Mouse (Mus musculus): ENCODE data around the gene Zdhhc3. TPM values are rescaled to one million over a fixed set of nuclear protein-coding genes. Genes with fewer than 3 reads are reported as not detected.

Gene Zdhhc3
- 72.9 and 148 TPM in 2 replicates for polyA plus RNA-seq (2012; rRNA removed)

- Histone ChIP-seq H3K4me3 (ENCODE audit: extremely low read depth, insufficient read depth, insufficient read length) (peak within 1 kb of the TSS; percentile 95), H3K4me1 (ENCODE audit: control insufficient read depth, insufficient read depth, insufficient read length) (peaks cover 8% of the 10 kb centered on the region), H3K27me3 (ENCODE audit: control insufficient read depth, insufficient read depth, low read length) (no peaks in the 10 kb centered on the region), H3K36me3 (ENCODE audit: control insufficient read depth, insufficient read depth, low read length) (0 out of 2 replicates have a peak, but pooled peaks cover 1% of the 10 kb centered on the region), H3K27ac (ENCODE audit: insufficient read depth, low read length) (peak within 1 kb of the TSS; percentile 78)
- TF ChIP-seq CTCF (IDR thresholded peaks at IDR 0.05; ENCODE audit: extremely low read depth, insufficient read depth, insufficient read length, insufficient replicate concordance) (no peak), POLR2A (IDR thresholded peaks at IDR 0.05; ENCODE audit: low read depth, low read length) (peak; percentile 75)
- DNase-seq (ENCODE audit: low read depth in 1 of 2, low spot score in 2 of 2) = peak; percentile 65 to 74
- WGBS = under 1% methylated on average over 78 of the region's 79 CpGs
Measured at GRCm38 (mm10) chr9:123112805-123113521, at the start of gene Zdhhc3, which contains the start of gene Exosc7. Gene Zdhhc3 (minus strand): TSS chr9:123113205. Gene Exosc7 (plus strand): TSS chr9:123113215.

GRCm38 (mm10) chr9:123161792-123162191 is 48.8 kb upstream of the Zdhhc3 start:
- DNase-seq (ENCODE audit: low read depth in 1 of 2, low spot score in 2 of 2) = no peak
- H3K4me1 ChIP-seq (ENCODE audit: control insufficient read depth, insufficient read depth, insufficient read length) = no peaks in the 10 kb centered on the region; the same call in 1 of the 2 replicates
- TF ChIP-seq POLR2A (IDR thresholded peaks at IDR 0.05; ENCODE audit: low read depth, low read length) (no peak), CTCF (IDR thresholded peaks at IDR 0.05; ENCODE audit: extremely low read depth, insufficient read depth, insufficient read length, insufficient replicate concordance) (no peak)

GRCm38 (mm10) chr9:123159330-123159729 is 46.3 kb upstream of the Zdhhc3 start:
- H3K4me3 ChIP-seq (ENCODE audit: extremely low read depth, insufficient read depth, insufficient read length) = no peak overlapping the region
- no peak for TF ChIP-seq CTCF (IDR thresholded peaks at IDR 0.05; ENCODE audit: extremely low read depth, insufficient read depth, insufficient read length, insufficient replicate concordance)
- TF ChIP-seq POLR2A (IDR thresholded peaks at IDR 0.05; ENCODE audit: low read depth, low read length) = no peak
- no peaks in the 10 kb centered on the region for H3K27me3 ChIP-seq (ENCODE audit: control insufficient read depth, insufficient read depth, low read length)
- H3K4me1 ChIP-seq (ENCODE audit: control insufficient read depth, insufficient read depth, insufficient read length) = no peaks in the 10 kb centered on the region; the same call in 1 of the 2 replicates
- no peak overlapping the region for H3K27ac ChIP-seq (ENCODE audit: insufficient read depth, low read length)
- H3K36me3 ChIP-seq (ENCODE audit: control insufficient read depth, insufficient read depth, low read length) = no peaks in the 10 kb centered on the region
- WGBS = 60% methylated on average over 7 of the region's 7 CpGs
- DNase-seq (ENCODE audit: low read depth in 1 of 2, low spot score in 2 of 2) = peak in 1 of 2 experiments; percentile 19

More at GRCm38 (mm10) chr9:123161792-123162191, 48.8 kb upstream of the Zdhhc3 start:
- WGBS = 79% methylated on average over 2 of the region's 2 CpGs
- Histone ChIP-seq H3K27me3 (ENCODE audit: control insufficient read depth, insufficient read depth, low read length) (no peaks in the 10 kb centered on the region), H3K27ac (ENCODE audit: insufficient read depth, low read length) (no peak overlapping the region), H3K36me3 (ENCODE audit: control insufficient read depth, insufficient read depth, low read length) (no peaks in the 10 kb centered on the region), H3K4me3 (ENCODE audit: extremely low read depth, insufficient read depth, insufficient read length) (no peak overlapping the region)

GRCm38 (mm10) chr9:123158125-123158836 is 45.3 kb upstream of the Zdhhc3 start:
- peak; percentile 8 to 25 for DNase-seq (ENCODE audit: low read depth in 1 of 2, low spot score in 2 of 2)
- WGBS = 48% methylated on average over 8 of the region's 8 CpGs
- TF ChIP-seq POLR2A (IDR thresholded peaks at IDR 0.05; ENCODE audit: low read depth, low read length) = no peak
- TF ChIP-seq CTCF (IDR thresholded peaks at IDR 0.05; ENCODE audit: extremely low read depth, insufficient read depth, insufficient read length, insufficient replicate concordance) = peak; percentile 30; the same call in 1 of the 2 replicates
- no peaks in the 10 kb centered on the region; the same call in 1 of the 2 replicates for H3K4me1 ChIP-seq (ENCODE audit: control insufficient read depth, insufficient read depth, insufficient read length)
- H3K27ac ChIP-seq (ENCODE audit: insufficient read depth, low read length) = no peak overlapping the region
- no peak overlapping the region for H3K4me3 ChIP-seq (ENCODE audit: extremely low read depth, insufficient read depth, insufficient read length)
- H3K36me3 ChIP-seq (ENCODE audit: control insufficient read depth, insufficient read depth, low read length) = no peaks in the 10 kb centered on the region
- no peaks in the 10 kb centered on the region for H3K27me3 ChIP-seq (ENCODE audit: control insufficient read depth, insufficient read depth, low read length)

- TF ChIP-seq CTCF (IDR thresholded peaks at IDR 0.05; ENCODE audit: extremely low read depth, insufficient read depth, insufficient read length, insufficient replicate concordance) (no peak), POLR2A (IDR thresholded peaks at IDR 0.05; ENCODE audit: low read depth, low read length) (no peak)
- DNase-seq (ENCODE audit: low read depth in 1 of 2, low spot score in 2 of 2) = no peak
- H3K36me3 ChIP-seq (ENCODE audit: control insufficient read depth, insufficient read depth, low read length) = no peaks in the 10 kb centered on the region
- no peaks in the 10 kb centered on the region for H3K27me3 ChIP-seq (ENCODE audit: control insufficient read depth, insufficient read depth, low read length)
- no peak overlapping the region for H3K4me3 ChIP-seq (ENCODE audit: extremely low read depth, insufficient read depth, insufficient read length)
- no peak overlapping the region for H3K27ac ChIP-seq (ENCODE audit: insufficient read depth, low read length)
- H3K4me1 ChIP-seq (ENCODE audit: control insufficient read depth, insufficient read depth, insufficient read length) = no peaks in the 10 kb centered on the region; the same call in 1 of the 2 replicates
Measured at GRCm38 (mm10) chr9:123157699-123158098, 44.7 kb upstream of the Zdhhc3 start.

- TF ChIP-seq POLR2A (IDR thresholded peaks at IDR 0.05; ENCODE audit: low read depth, low read length) = no peak
- TF ChIP-seq CTCF (IDR thresholded peaks at IDR 0.05; ENCODE audit: extremely low read depth, insufficient read depth, insufficient read length, insufficient replicate concordance) = no peak
- peak in 1 of 2 experiments; percentile 33 for DNase-seq (ENCODE audit: low read depth in 1 of 2, low spot score in 2 of 2)
- 88% methylated on average over 30 of the region's 30 CpGs for WGBS
- Histone ChIP-seq H3K4me3 (ENCODE audit: extremely low read depth, insufficient read depth, insufficient read length) (no peak overlapping the region), H3K27me3 (ENCODE audit: control insufficient read depth, insufficient read depth, low read length) (no peaks in the 10 kb centered on the region), H3K27ac (ENCODE audit: insufficient read depth, low read length) (no peak overlapping the region), H3K36me3 (ENCODE audit: control insufficient read depth, insufficient read depth, low read length) (no peaks in the 10 kb centered on the region), H3K4me1 (ENCODE audit: control insufficient read depth, insufficient read depth, insufficient read length) (peaks cover 2% of the 10 kb centered on the region)
Measured at GRCm38 (mm10) chr9:123156910-123157361, 43.9 kb upstream of the Zdhhc3 start.
